Mouse (Mus musculus): ENCODE measurements around the gene Lsm4.

DNA sequence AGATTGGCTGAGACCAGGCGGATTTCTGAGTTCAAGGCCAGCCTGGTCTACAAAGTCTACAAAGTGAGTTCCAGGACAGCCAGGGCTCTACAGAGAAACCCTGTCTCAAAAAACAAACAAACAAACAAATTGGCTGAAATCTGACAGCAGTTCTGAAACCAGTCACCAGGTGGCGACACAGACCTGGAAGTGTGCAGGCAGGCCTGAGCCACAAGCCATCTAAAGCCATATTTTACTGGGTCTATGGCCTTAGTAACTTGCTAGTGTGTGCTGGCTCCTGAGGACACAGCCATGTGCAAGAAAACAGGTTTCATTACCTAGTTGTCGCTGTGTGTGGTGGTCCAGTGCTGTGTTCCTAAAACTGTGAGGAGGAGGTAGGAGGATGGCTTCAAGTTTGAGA is 47.7 kb downstream of the Lsm4 start:
- TF ChIP-seq MAZ (IDR thresholded peaks at IDR 0.05; ENCODE audit: low read depth, low read length) (no peak), NRF1 (IDR thresholded peaks at IDR 0.05; ENCODE audit: insufficient read depth, low read depth, low read length, poor library complexity, severe bottlenecking) (no peak), CTCF (IDR thresholded peaks at IDR 0.05 in 2 of 3, conservative IDR thresholded peaks at IDR 0.05 in 1 of 3; ENCODE audit: control insufficient read depth in 1 of 3, insufficient read depth in 1 of 3, low read depth in 2 of 3, low read length in 3 of 3, poor library complexity in 1 of 3, severe bottlenecking in 1 of 3) (peak; percentile 70 to 88 (median 87)), POLR2A (IDR thresholded peaks at IDR 0.05; ENCODE audit: control insufficient read depth in 1 of 2, insufficient read depth in 1 of 2, low read depth in 1 of 2, low read length in 2 of 2, poor library complexity in 1 of 2) (no peak; a peak in 1 of 4 replicates), ZKSCAN1 (IDR thresholded peaks at IDR 0.05; ENCODE audit: low read depth, low read length) (peak; percentile 39; the same call in 1 of the 2 replicates), POLR2AphosphoS5 (IDR thresholded peaks at IDR 0.05; ENCODE audit: borderline replicate concordance, low read depth, low read length) (no peak), MAX (IDR thresholded peaks at IDR 0.05; ENCODE audit: low read length) (no peak), KAT2A (conservative IDR thresholded peaks at IDR 0.05; ENCODE audit: low read depth, low read length) (no peak), ZMIZ1 (IDR thresholded peaks at IDR 0.05; ENCODE audit: low read depth, low read length) (no peak), BHLHE40 (IDR thresholded peaks at IDR 0.05; ENCODE audit: borderline replicate concordance, low read depth, low read length) (no peak), POLR2AphosphoS2 (IDR thresholded peaks at IDR 0.05; ENCODE audit: low read length) (no peak), GABPA (IDR thresholded peaks at IDR 0.05; ENCODE audit: low read depth, low read length) (no peak)

All from MEL (cell line).